Comparison of ENCODE assay signal across 7 mouse cellular contexts in the genomic region with DNA sequence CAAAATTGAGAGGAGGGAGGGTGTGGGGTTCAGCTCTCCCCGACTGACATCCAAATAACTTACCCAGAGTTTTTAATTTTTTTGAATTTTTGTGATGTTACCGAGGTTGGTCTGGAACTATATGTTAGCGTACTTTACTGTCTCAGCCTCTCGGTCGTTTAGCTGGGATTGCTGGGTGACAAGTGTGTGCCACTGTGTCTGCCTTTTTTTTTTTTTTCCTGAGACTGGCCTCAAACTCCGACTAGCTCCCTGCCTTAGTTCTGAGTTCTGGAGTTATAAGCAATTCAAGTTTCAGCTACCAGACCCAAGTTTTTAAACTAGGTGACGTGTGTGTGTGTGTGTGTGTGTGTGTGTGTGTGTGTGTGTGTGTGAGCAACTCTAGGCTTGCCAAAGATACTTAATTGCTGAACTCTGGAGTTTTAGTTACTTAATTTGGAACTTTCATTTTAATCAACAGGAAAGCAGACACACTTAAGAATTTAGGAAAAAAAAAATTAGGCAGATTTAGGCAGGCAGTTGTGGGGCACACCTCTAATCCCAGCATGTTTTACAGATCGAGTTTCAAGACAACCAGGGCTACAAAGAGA. TPM values are rescaled to one million over a fixed set of nuclear protein-coding genes. Genes with fewer than 3 reads are reported as not detected.
A peak's percentile ranks its signal among the peaks of the same experiment; 100 is the strongest.
DNase-seq lines count a peak whose midpoint lies in the region; ATAC-seq and TF ChIP-seq lines count a peak whose summit lies in the region.

No protein-coding gene starts in this region.

- 0 out of 2 replicates have a peak, but pooled peaks cover 5% of the 10 kb centered on the region for H3K4me1 ChIP-seq in thymus, adult 2 months (replicated peaks; ENCODE audit: control insufficient read depth, insufficient read depth, low read length)
- H3K4me1 ChIP-seq in limb, embryonic 14.5 days (ENCODE audit: control insufficient read depth, insufficient read depth, low read length) = peaks cover 8% of the 10 kb centered on the region

- peak overlapping the region; percentile 84 for H3K9ac ChIP-seq in limb, embryonic 14.5 days (ENCODE audit: low read depth, low read length, severe bottlenecking)

- no peak for DNase-seq in thymus, adult 2 months
- DNase-seq in thymus, postnatal 10 days (ENCODE audit: low spot score in 2 of 2) = no peak
- DNase-seq in limb, embryonic 14.5 days (ENCODE audit: low spot score) = no peak
- no peak for DNase-seq in layer of hippocampus, adult 2 months (ENCODE audit: low spot score in 2 of 2)
- DNase-seq in lung, adult 18-20 months = no peak
- no peak for DNase-seq in cerebellum, postnatal 25 days

- peak overlapping the region; percentile 28; the same call in 1 of the 2 replicates for H3K4me3 ChIP-seq in thymus, adult 2 months (ENCODE audit: control insufficient read depth, insufficient read depth, low read length)
- H3K4me3 ChIP-seq in limb, embryonic 14.5 days (replicated peaks; ENCODE audit: low read length) = peak overlapping the region; percentile 63
- H3K4me3 ChIP-seq in layer of hippocampus, adult 2 months = no peak overlapping the region

- peak overlapping the region; percentile 51 for H3K4me2 ChIP-seq in limb, embryonic 14.5 days (replicated peaks; ENCODE audit: low read depth, low read length, severe bottlenecking)

- H3K27ac ChIP-seq in thymus, adult 2 months (ENCODE audit: control insufficient read depth, insufficient read depth, low read length) = no peak overlapping the region
- no peak overlapping the region for H3K27ac ChIP-seq in limb, embryonic 14.5 days (replicated peaks; ENCODE audit: low read depth, low read length)
- H3K27ac ChIP-seq in layer of hippocampus, adult 2 months = no peak overlapping the region

- no peaks in the 10 kb centered on the region for H3K9me3 ChIP-seq in limb, embryonic 14.5 days (ENCODE audit: control insufficient read depth, low read length)

- no peaks in the 10 kb centered on the region for H3K27me3 ChIP-seq in thymus, adult 2 months (ENCODE audit: control insufficient read depth, insufficient read depth, low read length)
- H3K27me3 ChIP-seq in limb, embryonic 14.5 days (ENCODE audit: control insufficient read depth, insufficient read depth, low read length) = no peaks in the 10 kb centered on the region

- peak; percentile 17; the same call in 1 of the 2 replicates for ATAC-seq in erythroblast, adult 5-6 weeks (replicated peaks; ENCODE audit: low FRiP score, poor library complexity, severe bottlenecking)
- no peak for ATAC-seq in limb, embryonic 14.5 days (ENCODE audit: low FRiP score, low read depth)

- no peaks in the 10 kb centered on the region for H3K36me3 ChIP-seq in thymus, adult 2 months (ENCODE audit: control insufficient read depth, insufficient read depth, low read length)
- H3K36me3 ChIP-seq in limb, embryonic 14.5 days (ENCODE audit: control insufficient read depth, insufficient read depth, low read length) = no peaks in the 10 kb centered on the region

- TF ChIP-seq POLR2A in thymus, adult 2 months (IDR thresholded peaks at IDR 0.05; ENCODE audit: control insufficient read depth, extremely low read depth, insufficient read depth, low read length, poor library complexity) = no peak
- TF ChIP-seq POLR2A in limb, embryonic 14.5 days (IDR thresholded peaks at IDR 0.05; ENCODE audit: borderline replicate concordance, extremely low read depth, insufficient read depth, insufficient read length) = no peak

- no peak for TF ChIP-seq CTCF in thymus, adult 2 months (IDR thresholded peaks at IDR 0.05; ENCODE audit: borderline replicate concordance, control insufficient read depth, extremely low read depth, insufficient read depth, low read length, poor library complexity)
- TF ChIP-seq CTCF in layer of hippocampus, adult 2 months (conservative IDR thresholded peaks at IDR 0.05) = no peak

- 5% methylated on average over 8 of the region's 8 CpGs for WGBS in thymus, adult 2 months
- 20% methylated on average over 8 of the region's 8 CpGs for WGBS in limb, embryonic 14.5 days

RNA-seq across cellular contexts. Expression of a gene that starts 1.3 kb away (rescaled TPM):
- polyA plus RNA-seq in thymus, adult 2 months (2012; rRNA removed) = 22.5 and 29.0 TPM in 2 replicates
- 65.3 and 69.0 TPM in 2 replicates for total RNA-seq in erythroblast, adult 5-6 weeks (2015; ENCODE audit: low replicate concordance)
- total RNA-seq in erythroblast, adult 5-6 weeks (2017; ENCODE audit: low replicate concordance) = 103 and 108 TPM in 2 replicates
- polyA plus RNA-seq in limb, embryonic 14.5 days (2012; rRNA removed) = 39.8 and 46.7 TPM in 2 replicates
- polyA plus RNA-seq in limb, embryonic 14.5 days (2014; fragmentation: Nextera tagmentation; extraction: Ambion mirVana) = 47.1 and 51.3 TPM in 2 replicates
- 1 to 10 TPM; 1.1 to 1.3 TPM for total RNA-seq in layer of hippocampus, adult 2 months (2021)

RNA-seq across cellular contexts. Expression of a gene that starts 39.8 kb away (rescaled TPM):
- polyA plus RNA-seq in thymus, adult 2 months (2012; rRNA removed) = 19.8 and 21.4 TPM in 2 replicates
- total RNA-seq in erythroblast, adult 5-6 weeks (2015; ENCODE audit: low replicate concordance) = 16.9 and 17.3 TPM in 2 replicates
- 12.3 and 13.5 TPM in 2 replicates for total RNA-seq in erythroblast, adult 5-6 weeks (2017; ENCODE audit: low replicate concordance)
- 22.5 and 23.3 TPM in 2 replicates for polyA plus RNA-seq in limb, embryonic 14.5 days (2012; rRNA removed)
- polyA plus RNA-seq in limb, embryonic 14.5 days (2014; fragmentation: Nextera tagmentation; extraction: Ambion mirVana) = 49.9 and 50.2 TPM in 2 replicates
- 10 to 100 TPM; 34.9 to 56.2 TPM for total RNA-seq in layer of hippocampus, adult 2 months (2021)

RNA-seq across cellular contexts. Expression of a gene that starts 57.1 kb away (rescaled TPM):
- polyA plus RNA-seq in thymus, adult 2 months (2012; rRNA removed) = 5.1 and 8.3 TPM in 2 replicates
- 25.1 and 27.3 TPM in 2 replicates for total RNA-seq in erythroblast, adult 5-6 weeks (2015; ENCODE audit: low replicate concordance)
- total RNA-seq in erythroblast, adult 5-6 weeks (2017; ENCODE audit: low replicate concordance) = 5.1 and 6.0 TPM in 2 replicates
- 4.5 and 5.2 TPM in 2 replicates for polyA plus RNA-seq in limb, embryonic 14.5 days (2012; rRNA removed)
- 7.7 and 8.0 TPM in 2 replicates for polyA plus RNA-seq in limb, embryonic 14.5 days (2014; fragmentation: Nextera tagmentation; extraction: Ambion mirVana)
- total RNA-seq in layer of hippocampus, adult 2 months (2021) = 1 to 10 TPM; 1.7 to 2.4 TPM

Comparison
In these comparisons a context has a peak if more than half of its experiments do, and no peak if none do; other contexts are left out.
1. RNA of a gene that starts 1.3 kb away (total RNA-seq): 65.3 to 108 TPM in erythroblast, adult 5-6 weeks; 1.1 to 1.3 TPM in layer of hippocampus, adult 2 months; every median in the first group is over 10 times any median in the second.